Mouse (Mus musculus) cerebellum, adult 11-12 months (tissue): ENCODE measurements around the gene Unc5c.

Experiments used
- DNase-seq: peaks from one replicate; pipeline ENCODE4 v3.0.0; 2022

Unc5c gene

DNA sequence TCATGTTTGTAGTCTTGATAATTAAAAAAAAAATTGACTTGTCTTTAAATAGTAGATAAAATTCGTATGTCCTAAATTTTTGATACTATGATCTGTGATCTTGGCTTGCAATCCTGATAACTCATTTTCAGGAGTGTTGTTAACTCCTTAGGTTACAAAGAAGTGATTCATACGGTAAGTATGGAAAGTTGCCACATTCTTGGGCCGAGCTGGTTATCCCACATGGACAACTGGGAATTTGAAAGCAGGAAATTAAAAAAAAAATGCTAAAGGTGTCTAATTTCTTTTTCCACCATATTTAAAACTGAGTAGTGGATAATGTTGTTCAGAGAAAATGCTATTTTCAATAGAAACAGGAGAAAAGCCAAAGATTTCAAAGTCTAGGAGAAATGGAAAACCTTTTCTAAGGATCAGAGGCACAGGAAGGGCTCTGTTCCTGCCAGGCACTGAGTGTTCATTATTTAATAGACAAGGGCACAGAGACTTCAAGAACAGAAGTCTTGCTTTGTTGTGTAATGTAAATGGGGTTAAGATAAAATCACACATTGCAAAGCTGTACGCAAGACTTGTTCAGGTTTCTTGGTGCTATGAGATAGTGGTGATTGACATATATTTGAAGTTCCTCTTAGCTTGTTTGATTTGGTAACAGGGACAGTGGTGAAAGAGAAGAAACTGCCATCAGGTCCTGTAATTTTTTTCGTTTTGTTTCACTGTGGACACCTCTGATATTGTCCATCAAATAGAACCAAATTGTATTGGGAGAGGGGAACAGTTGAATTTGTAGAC, 46.4 kb downstream of the Unc5c start:
- DNase-seq, result no peak

DNA sequence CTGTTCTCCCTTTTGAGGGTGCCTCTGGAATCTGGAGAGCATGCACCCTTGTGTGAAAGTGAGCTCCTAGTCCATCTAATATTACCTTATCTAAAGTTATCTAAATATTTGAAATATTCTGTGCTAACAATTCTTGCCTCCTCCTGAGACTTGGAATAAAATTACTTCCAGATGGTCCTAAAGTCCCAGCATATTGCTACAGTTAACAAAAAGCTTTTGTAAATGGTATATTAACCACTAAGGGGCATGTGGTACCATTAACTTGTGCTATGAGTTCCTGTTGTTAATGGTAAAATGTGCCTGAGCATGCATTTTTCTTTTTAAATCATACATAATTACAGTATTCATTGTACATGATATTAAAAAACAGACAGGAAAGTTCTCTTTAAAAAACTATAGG, 63.7 kb downstream of the Unc5c start:
- no peak for DNase-seq

DNA sequence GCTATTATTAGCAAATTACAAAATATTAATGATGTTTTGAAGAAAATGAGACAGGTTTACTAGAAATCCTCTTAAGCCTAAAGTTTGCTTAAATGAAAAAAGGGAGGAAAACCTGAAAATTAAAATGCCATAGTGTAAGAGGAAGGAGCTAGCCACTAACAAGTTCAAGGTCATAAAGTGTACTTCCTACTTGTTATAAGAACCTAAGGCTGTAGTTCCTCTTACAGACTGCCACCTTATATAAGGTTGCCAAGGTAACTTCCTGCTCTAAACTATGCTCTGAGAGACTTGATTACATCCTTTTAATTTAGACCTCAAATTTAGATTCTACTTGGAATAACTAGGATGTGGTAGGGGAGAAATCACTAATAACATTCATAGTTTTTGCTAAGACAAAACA, 64.6 kb downstream of the Unc5c start:
- DNase-seq, result no peak

DNA sequence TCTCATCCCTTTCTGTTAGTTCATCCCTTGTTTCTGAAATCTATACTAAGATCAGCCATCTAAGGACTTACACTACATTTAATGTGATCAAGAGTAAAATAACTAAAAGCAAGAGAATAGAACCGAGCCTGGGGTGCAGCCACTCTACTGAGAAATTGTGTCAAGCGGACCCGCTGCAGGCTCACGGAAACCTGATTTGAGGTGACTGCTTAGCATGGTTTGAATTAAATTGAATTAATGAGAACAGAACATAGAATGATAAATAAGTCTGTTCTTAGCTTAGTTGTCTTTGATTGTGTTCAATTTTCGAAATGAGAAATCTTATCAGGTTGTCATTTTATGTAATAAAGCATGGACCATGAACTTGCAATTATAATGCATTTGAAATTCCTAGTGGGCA, 68.8 kb downstream of the Unc5c start:
- no peak for DNase-seq

DNA sequence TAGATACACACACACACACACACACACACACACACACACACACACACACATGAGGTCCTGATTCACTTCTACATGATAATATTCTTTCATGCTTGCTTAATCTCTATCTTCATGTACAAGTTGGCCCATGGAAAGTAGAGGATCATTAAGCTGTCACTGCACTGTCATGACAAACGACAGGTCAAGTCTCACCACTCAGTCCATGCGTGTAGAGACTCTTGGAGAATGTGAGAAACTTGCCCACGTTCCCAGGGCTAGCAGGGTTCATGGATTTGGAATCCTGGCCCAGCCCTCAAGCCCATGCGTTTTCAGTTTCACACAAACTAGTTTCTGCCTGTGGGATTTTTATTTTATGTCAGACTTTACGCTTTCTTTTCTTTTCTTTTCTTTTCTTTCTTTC, 71.8 kb downstream of the Unc5c start:
- no peak for DNase-seq

DNA sequence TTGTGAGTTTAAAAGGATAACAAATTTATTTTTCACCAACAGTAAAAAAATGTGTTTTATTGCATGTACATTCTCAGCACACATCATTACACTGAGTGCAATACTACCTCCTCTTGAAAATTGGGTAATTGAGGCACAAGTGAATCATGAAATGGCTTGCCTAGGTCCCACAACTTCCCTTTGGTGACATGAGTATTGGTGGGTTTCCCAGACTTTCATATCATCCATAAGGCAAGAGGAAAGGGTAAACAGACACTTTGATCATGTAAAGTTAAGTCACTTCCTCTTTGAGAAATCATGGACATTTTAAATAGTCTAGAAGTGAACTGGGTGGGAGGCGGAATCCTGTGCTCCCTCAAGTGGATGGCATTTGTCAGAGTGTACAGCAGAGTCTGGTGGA, 73.1 kb downstream of the Unc5c start:
- DNase-seq, result no peak

DNA sequence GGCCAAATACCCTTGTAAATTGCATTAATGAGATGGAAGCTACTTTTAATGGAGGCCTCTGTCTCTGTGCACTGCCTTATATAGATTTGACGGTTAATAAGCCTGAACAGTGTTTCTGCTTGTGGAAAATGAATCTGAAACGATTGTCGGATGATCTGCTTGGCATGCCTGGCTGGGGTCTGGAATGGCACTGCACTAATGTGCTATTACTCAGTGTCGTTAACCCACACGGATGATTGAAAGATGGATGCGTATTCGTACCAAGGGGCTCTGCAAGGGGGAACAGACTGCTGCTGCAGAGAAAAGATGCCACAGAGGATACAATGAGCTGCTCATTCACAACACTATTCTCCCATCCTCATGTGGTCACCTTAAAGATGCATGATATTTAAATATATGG, 75.7 kb downstream of the Unc5c start:
- DNase-seq, result no peak

DNA sequence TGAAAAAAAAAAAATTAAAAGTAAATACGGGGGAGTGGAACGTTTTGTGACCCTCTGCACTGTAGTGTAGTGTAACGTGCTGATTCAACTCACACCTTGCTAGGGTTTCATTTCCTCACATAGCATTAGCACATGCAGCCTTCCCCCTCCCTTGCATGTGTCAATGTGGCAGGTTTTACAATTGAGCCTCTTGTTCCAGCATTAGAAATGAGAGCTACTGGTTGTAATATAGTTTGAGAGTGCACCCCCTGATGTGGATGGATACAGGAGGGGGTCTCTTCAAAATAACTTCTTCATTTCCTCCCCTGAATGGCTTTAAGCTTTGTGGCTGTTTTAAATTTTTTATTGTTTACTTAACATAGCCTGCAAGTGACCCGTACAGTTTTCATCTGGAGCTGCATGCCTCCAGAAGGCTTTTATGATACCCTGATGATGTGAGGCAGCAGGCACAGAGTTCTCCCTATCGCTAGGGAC, 82.4 kb downstream of the Unc5c start:
- DNase-seq, result no peak

DNA sequence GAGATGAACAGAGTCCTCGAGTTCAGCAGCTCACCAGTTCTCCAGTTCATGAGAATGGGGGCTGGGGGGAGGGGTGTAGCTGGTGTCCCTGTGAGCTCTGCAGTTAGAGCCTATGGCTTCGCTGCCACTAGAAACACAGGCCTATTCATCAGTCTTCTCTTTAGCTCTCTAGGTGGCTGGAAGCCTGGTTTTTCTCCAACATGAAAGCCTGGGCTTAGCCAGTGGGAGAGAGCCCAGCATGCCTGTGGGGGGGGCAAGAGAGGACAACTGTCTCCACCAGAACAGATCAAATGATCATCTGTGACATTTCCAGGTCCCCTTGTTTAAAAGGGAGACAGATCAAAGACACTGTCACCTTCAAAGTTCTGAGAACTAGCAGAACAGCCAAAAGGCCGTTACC, 84.6 kb downstream of the Unc5c start:
- DNase-seq, result peak; percentile 54

DNA sequence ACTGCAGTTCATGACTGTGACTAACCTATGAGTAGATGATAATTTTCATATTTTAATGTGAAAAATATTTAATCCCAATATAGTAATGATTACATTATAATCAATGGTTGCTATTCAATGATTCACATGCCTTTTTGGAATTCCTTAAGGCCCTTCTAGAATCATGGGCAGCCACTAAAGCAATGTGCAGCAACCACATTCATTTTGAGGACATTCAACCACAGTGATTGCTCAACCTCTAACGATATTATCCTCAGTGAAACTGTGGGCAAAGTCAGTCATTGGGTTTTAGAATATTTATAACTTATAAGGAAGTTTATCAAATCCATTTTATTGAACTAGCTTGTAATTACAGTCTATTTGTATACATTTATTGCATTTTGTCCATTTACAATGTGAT, 87.9 kb downstream of the Unc5c start:
- no peak for DNase-seq

DNA sequence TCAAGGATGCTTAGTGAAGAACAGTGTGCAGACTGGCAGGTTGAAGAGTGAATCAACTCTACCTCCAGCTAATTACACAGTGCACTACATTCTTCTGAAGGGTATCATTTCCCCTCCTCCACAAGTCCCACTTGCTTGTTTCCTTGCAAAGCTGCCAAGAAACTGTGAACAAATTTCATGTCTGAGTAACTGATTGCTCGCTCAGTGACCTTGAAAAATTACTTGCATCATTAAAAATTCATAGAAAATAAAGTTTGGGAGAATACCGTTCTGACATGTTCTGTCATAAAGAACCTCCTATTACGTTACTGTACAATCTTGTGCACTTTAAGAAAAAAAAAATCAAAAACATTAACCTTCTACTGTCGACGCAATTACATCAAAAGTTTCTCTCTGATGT, 92.1 kb downstream of the Unc5c start:
- no peak for DNase-seq

DNA sequence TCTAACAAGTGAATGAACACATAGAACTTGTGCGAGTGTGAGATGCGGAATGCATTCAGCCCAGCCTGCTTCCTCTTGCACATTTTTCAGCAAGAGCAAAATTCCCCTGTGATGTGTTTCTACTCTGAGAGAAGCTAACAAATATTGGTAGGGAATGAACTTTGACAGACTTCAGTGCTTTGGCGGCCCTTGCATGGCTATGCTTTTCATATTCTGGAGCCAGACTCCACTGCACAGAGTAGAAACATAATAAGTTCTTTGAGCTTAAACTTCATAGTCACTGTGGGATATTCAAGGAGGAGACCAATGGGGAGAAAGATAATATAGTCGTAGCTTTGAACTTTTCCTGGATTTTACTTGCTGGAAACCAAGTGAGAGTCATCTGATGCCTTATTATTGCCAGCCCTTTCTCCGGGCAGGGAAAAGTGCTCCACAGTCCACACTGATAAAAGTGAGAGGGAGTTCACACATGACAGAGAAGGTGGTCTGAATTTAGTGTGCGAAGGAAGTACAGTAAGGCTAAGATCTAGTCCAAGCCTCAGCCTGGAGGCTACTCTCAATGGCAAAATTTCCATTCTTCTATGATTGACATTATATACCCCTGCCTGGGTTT, 110.2 kb downstream of the Unc5c start:
- no peak for DNase-seq

DNA sequence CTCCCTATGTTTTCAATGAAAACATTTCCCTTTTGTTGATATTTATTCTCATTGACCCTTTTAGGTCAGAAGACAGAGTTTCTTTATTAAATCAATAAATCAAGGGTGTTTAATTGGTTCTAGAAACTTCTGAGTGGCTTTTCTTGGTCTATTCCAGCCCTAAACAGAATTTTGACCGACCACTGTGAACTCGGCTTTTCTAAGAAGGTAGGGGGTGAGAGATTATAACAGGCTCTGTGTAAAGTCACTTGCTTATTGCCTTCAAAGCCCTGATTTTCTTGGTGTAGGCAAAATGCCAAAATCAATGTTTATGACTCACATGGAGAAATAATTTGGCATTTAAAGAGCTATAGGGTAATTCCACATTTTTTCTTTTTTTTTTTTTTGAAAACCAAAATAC, 112.4 kb downstream of the Unc5c start:
- DNase-seq, result no peak

DNA sequence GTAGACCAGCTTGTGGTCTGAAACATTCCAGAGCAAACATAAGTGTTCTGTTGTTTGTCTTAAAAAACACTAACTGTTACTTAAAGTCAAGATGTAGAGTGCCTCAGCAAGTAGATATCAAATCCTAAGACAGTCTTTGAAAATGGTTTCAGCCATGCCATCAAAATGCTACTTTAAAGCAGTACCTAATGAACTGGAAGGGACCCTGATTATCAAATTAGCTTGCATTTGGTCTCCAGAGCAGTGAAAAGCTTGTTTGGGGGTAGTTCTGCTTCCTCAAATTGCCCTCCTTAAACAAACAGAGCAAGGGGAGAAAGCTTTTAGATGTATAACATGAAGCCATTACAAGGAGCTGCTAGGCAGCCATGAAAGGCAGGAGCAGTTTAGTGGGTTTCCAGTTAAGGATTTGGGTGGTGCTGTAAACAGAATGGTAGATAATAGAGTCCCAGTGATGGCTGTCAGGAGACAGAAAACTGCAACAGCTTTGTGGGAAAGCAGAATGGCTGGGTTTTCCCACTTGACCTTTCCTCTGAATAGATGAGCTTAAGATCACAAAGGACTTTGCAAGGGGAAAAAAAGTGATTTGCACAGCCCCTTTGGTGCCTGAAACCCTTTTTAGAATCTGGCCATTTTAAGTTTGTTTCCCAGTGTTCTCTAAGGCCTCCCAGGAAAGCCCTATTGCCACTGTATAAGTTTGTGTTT, 116.3 kb downstream of the Unc5c start:
- no peak for DNase-seq

DNA sequence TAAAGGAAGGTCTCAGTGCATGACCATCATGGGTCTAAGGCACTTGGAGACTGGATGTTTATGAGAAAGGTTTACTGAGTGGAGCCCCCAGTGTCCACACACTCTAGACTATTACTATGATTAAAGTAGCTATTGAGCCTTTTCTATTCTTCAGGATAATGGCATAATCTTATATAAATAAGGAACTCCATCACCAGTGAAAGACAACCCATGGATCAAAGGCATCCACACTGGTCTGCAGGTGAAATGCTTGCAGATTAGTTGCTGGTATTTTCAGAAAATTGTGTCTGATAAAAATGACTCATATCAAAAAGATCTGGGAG, 116.8 kb downstream of the Unc5c start:
- DNase-seq, result no peak

DNA sequence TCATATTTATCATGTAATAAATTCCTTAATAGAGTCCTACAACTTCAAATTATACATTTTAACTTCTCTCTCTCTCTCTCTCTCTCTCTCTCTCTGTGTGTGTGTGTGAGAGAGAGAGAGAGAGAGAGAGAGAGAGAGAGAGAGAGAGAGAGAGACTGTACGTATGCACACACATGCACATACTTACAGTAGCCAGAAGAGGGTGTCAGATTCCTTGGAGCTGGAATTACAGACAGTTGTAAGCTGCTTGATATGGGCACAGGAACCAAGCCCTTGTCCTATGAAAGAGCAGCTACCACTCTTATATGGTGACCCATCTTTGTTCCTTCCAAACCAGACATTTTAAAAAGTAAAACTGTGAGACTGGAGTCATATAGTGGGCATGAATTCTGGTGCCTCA, 118.2 kb downstream of the Unc5c start:
- no peak for DNase-seq

DNA sequence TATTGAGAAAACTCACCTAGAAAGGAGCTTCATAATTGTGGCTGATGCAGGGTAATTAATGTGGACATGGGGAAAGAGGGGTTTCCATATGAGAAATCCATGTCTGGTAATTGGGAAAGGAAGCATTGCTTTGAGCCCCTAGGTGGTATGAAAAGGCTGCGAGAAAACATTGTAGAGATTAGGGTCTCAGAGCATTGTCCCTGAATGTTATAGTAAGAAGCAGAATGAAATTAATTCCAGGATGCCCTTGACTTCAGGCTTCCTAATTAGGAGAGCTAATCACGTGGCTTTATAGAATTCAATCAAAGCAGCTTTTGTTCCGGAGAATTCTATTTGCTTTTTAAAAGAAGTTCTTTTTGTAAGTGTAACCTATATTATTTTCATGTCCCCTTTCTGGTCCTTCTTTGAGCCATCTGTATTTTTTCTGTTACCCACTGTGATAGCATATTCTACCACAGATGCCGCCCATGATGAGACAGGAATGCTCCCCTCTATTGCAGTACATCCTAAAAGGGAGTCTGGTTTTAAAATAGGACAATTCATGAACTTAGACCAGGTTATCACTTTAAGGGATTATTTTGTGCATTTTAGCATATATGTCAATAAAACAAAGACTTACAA, 124.5 kb downstream of the Unc5c start:
- peak; percentile 38 for DNase-seq

DNA sequence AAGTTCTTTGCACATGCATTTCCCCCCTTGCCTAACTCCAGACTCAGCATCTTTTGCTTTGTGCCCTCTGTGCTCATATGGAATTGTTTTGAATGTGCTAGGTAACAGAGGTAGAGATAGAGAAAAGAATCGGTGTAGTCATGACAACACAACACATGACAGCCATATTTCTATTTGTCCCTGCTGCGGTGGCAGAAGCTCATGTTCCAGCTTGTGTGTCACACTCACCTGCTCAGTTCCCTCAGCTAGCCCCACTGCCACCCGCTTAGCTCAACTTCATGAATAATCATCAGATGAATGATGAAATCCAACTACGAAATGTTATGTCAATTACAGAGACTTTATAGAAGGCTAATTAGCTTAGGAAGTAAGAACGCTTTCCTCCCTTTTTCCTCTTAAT, 128.2 kb downstream of the Unc5c start:
- DNase-seq, result no peak

DNA sequence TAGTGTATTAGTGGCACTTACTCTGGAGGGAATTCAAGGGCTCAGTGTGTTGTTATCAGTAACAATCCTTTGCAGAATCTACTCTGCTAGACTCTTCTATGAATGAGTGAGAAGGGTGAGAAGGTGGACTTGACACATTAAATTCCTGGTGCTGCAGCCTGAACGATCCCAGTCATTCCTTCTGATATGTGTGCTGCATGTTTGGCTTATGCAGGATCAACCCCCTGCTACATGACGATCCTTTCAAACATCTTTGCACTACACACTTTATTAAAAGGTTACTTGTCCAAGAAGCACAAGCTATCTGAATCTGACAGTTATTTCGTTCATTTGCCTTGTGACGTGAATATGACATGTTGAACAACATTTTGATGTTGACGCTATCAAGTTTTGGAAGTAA, 129.1 kb downstream of the Unc5c start:
- no peak for DNase-seq

DNA sequence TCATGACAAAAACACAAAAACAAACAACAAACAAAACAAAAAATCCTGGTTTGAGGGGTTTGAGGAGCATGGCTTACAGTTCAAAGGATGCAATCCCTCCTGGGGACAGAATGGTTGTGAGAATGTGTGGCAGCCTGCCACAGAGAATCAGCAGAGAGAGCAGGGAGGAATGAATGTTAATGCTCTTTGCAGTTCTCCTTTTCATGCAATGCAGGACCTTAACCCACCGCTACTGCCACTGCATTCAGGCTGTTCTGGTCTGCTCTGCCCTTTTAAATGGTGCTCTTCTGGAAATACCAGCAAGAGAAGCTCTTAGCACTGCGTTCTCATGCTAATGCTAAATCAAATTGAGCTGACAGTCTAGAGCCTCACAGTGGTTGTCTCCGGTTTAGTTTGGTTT, 130.1 kb downstream of the Unc5c start:
- DNase-seq, result peak; percentile 35

DNA sequence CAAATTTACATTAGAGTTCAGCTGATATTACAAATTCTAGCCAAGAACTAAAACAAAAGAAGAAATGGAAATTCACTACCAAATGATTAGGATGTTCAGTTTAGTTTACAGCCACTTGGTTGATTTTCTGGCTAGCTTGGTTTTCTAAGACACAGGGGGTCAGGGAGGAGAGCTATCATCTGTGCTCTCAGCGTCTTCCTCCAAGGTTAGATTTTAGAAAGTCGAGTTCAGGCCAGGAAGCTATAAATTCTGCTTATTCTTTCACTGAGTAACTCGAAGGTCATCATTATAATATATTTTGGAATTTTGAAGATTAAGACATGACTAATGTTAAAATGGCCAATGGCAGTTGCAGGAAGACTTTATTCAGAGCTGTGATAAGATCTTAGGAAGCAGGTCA, 131.4 kb downstream of the Unc5c start:
- DNase-seq, result no peak

DNA sequence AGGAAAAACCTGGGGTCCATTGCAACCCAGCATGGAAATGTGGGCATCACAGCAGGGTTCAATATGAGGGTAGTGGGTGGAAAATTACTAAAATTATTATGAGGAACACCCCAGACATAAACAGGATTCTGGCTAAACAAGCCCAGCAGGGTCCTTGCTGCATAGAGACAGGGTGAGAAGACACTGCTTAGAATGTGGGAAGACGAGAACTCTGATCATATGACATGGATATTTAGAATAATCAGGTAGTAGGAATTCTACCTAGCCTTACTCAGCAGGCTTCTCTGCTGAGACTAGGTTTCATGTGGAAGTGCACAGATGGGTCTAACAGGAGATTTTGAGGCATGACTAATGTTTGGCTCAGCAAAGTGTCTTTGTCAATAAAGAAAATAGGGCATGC, 131.9 kb downstream of the Unc5c start:
- DNase-seq, result peak; percentile 57

DNA sequence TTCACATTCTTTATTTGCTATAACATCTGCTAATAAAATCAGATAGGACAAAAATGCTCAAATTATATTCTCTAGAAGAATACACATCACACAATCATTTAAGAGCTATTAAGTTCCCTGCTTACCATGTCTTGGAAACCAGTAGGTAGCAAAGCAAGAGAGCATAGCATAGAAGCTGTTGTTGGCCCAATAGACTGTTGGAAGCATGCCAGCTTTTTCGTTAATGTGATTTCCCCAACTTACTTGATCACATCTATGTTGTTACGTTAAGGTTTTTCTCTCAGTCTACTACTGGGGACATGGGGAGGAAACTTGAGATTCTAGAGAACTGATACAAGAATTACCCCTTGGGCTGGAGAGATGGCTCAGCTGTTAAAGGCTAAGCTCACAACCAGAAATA, 133.0 kb downstream of the Unc5c start:
- no peak for DNase-seq

DNA sequence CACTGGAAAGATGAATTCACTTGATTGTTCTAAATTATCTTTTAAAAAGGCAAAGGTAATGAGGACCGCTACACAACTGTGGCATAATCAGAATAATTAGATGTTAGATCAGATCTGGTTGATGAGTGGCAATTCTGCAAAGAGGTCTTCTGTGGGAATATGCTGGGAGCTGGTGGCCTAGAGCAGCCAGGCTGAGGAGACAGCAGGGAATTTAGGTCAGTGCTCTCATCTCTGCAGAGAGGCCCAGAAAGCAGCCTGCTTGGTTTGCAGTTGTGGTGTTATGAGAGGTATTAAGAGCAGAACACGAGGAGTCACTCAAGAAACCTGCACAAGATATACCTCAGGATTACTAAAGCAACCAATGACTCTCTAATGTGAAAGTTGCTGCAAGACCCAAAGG, 133.9 kb downstream of the Unc5c start:
- peak; percentile 65 for DNase-seq
